Mouse (Mus musculus) liver, adult 2 months (tissue): ENCODE measurements around the gene Fars2.

Source experiments
- CTCF ChIP-seq: fragments of 200-500 bp; IDR thresholded peaks from 2 replicates; pipeline ENCODE4 v1.5.1; 2011; ENCODE audit warnings: low read depth, low read length, control low read depth
- POLR2A ChIP-seq: fragments of 200-500 bp; IDR thresholded peaks from 2 replicates; pipeline ENCODE4 v1.6.1; 2011; ENCODE audit warnings: low read length, control low read depth; ENCODE audit not compliant: insufficient read depth; ENCODE audit errors: extremely low read depth

- no peak for TF ChIP-seq CTCF
- TF ChIP-seq POLR2A: no peak
Measured at GRCm38 (mm10) chr13:36270867-36271266, 153.7 kb downstream of the Fars2 start.
